Mouse (Mus musculus) layer of hippocampus, adult 2 months (tissue): ENCODE data around the gene Limk1. TPM values are rescaled to one million over a fixed set of nuclear protein-coding genes. Genes with fewer than 3 reads are reported as not detected.

ENCODE experiments used
- DNase-seq, 2 experiments: peaks; one replicate each; pipeline ENCODE4 v3.0.0; 2022; ENCODE audit warnings: low spot score in 2 of 2
- H3K27ac ChIP-seq: fragments of 200-600 bp; 2 replicates; pipeline ENCODE4 v1.8.1; 2022
- H3K4me3 ChIP-seq: fragments of 200-600 bp; 2 replicates; pipeline ENCODE4 v1.8.1; 2022; ENCODE audit warnings: mild to moderate bottlenecking
- CTCF ChIP-seq: fragments of 200-600 bp; conservative IDR thresholded peaks from 2 replicates; pipeline ENCODE4 v1.8.1; 2022; ENCODE audit warnings: antibody characterized with exemption, mild to moderate bottlenecking, moderate library complexity
- long read RNA-seq, 2 experiments: library from polyadenylated mRNA; stranded (forward); transcript quantifications; one replicate each; pipeline ENCODE4 v2.0.0; 2021; ENCODE audit warnings: borderline mapping rate in 2 of 2
- total RNA-seq, 2 experiments: library from RNA; stranded (reverse); gene quantifications; 2 replicates each; pipeline ENCODE4 v1.2.3; 2021

The Limk1 gene
- total RNA-seq = 10 to 100 TPM; 39.9 to 40.5 TPM
- long read RNA-seq, experiment 1, partial matches to known transcripts = 0 of 4 reads
- long read RNA-seq, experiment 1, other reads (novel, unspliced or antisense) = 3 of 4 reads
- long read RNA-seq, experiment 2, partial matches to known transcripts = 0 of 5 reads
- long read RNA-seq, experiment 2, other reads (novel, unspliced or antisense) = 5 of 5 reads

GRCm38 (mm10) chr5:134688086-134688717, at the start of gene Limk1:
TSS of gene Limk1 (minus strand) at chr5:134688598.
- Histone ChIP-seq H3K4me3 (peak within 1 kb of the TSS; percentile 79), H3K27ac (peak within 1 kb of the TSS; percentile 76)
- no peak for DNase-seq
- TF ChIP-seq CTCF = no peak

GRCm38 (mm10) chr5:134734920-134735319, 46.5 kb upstream of the Limk1 start:
- H3K27ac ChIP-seq = no peak overlapping the region
- H3K4me3 ChIP-seq = no peak overlapping the region
- no peak for TF ChIP-seq CTCF
- no peak for DNase-seq

- no peak overlapping the region for H3K27ac ChIP-seq
- no peak overlapping the region for H3K4me3 ChIP-seq
- peak; percentile 65 to 66 for DNase-seq
- no peak for TF ChIP-seq CTCF
These were observed 45.7 kb upstream of the Limk1 start for GRCm38 (mm10) chr5:134734072-134734471.

GRCm38 (mm10) chr5:134733241-134733640, 44.8 kb upstream of the Limk1 start:
- Histone ChIP-seq H3K27ac (no peak overlapping the region), H3K4me3 (no peak overlapping the region)
- no peak for DNase-seq
- no peak for TF ChIP-seq CTCF

GRCm38 (mm10) chr5:134729124-134729523, 40.7 kb upstream of the Limk1 start:
- no peak overlapping the region for H3K4me3 ChIP-seq
- H3K27ac ChIP-seq = no peak overlapping the region
- no peak for DNase-seq
- TF ChIP-seq CTCF = no peak

GRCm38 (mm10) chr5:134728535-134728934, 40.1 kb upstream of the Limk1 start:
- no peak for TF ChIP-seq CTCF
- no peak for DNase-seq
- no peak overlapping the region for H3K27ac ChIP-seq
- H3K4me3 ChIP-seq = no peak overlapping the region

GRCm38 (mm10) chr5:134727001-134727639, 38.7 kb upstream of the Limk1 start:
- no peak for DNase-seq
- no peak for TF ChIP-seq CTCF
- Histone ChIP-seq H3K4me3 (no peak overlapping the region), H3K27ac (no peak overlapping the region)

- no peak overlapping the region for H3K27ac ChIP-seq
These were observed 36.9 kb upstream of the Limk1 start for GRCm38 (mm10) chr5:134725299-134725698.

GRCm38 (mm10) chr5:134720058-134720457, 31.7 kb upstream of the Limk1 start:
- TF ChIP-seq CTCF = no peak
- no peak overlapping the region for H3K4me3 ChIP-seq
- DNase-seq = no peak
- H3K27ac ChIP-seq = no peak overlapping the region

More at GRCm38 (mm10) chr5:134725299-134725698, 36.9 kb upstream of the Limk1 start:
- no peak for TF ChIP-seq CTCF
- H3K4me3 ChIP-seq = no peak overlapping the region
- no peak for DNase-seq

GRCm38 (mm10) chr5:134711076-134711475, 22.7 kb upstream of the Limk1 start:
- no peak overlapping the region for H3K4me3 ChIP-seq
- no peak; the same call in 1 of the 2 replicates for TF ChIP-seq CTCF

GRCm38 (mm10) chr5:134709275-134709674, 20.9 kb upstream of the Limk1 start:
- Histone ChIP-seq H3K4me3 (no peak overlapping the region), H3K27ac (no peak overlapping the region)
- TF ChIP-seq CTCF = no peak
- no peak for DNase-seq

More at GRCm38 (mm10) chr5:134711076-134711475, 22.7 kb upstream of the Limk1 start:
- no peak for DNase-seq
- no peak overlapping the region for H3K27ac ChIP-seq

- no peak overlapping the region for H3K4me3 ChIP-seq
- peak; percentile 48 to 82 for DNase-seq
- no peak overlapping the region for H3K27ac ChIP-seq
- peak; percentile 93 for TF ChIP-seq CTCF
These were observed 15.8 kb upstream of the Limk1 start for GRCm38 (mm10) chr5:134704157-134704556.

GRCm38 (mm10) chr5:134695539-134695938, 7.1 kb upstream of the Limk1 start:
- DNase-seq = no peak
- Histone ChIP-seq H3K27ac (no peak overlapping the region), H3K4me3 (no peak overlapping the region)
- no peak for TF ChIP-seq CTCF
